In genomic region chr12:73449069-73449468, GRCm38 (mm10) we compare ENCODE assay signal across 8 mouse cellular contexts.
DNase-seq lines count a peak whose midpoint lies in the region; ATAC-seq and TF ChIP-seq lines count a peak whose summit lies in the region.

No protein-coding gene starts in this region.

- no peak for ATAC-seq in forebrain, postnatal 0 days

- H3K9me3 ChIP-seq in forebrain, postnatal 0 days (ENCODE audit: low read length), result no peaks in the 10 kb centered on the region

- TF ChIP-seq CTCF in forebrain, postnatal 0 days (IDR thresholded peaks at IDR 0.05; ENCODE audit: low read depth), result no peak

- H3K79me2 ChIP-seq in myocyte (ENCODE audit: control insufficient read depth, insufficient read depth), result no peaks in the 10 kb centered on the region

- DNase-seq in 3134 (ENCODE audit: extremely low read depth, insufficient read length, low spot score), result peak; percentile 92
- DNase-seq in adrenal gland, adult 18-20 months (ENCODE audit: low spot score in 2 of 2), result peak; percentile 33 to 45
- peak; percentile 23 to 35 for DNase-seq in heart, adult 9 months (ENCODE audit: low spot score in 2 of 2)
- peak; percentile 63 to 75 for DNase-seq in kidney, postnatal 36 days
- no peak for DNase-seq in forebrain, postnatal 0 days
- no peak for DNase-seq in left cerebral cortex, adult 18-20 months (ENCODE audit: low spot score in 2 of 2)
- no peak for DNase-seq in cerebellum, adult 9-10 months

- H3K4me3 ChIP-seq in myocyte, result peak overlapping the region; percentile 14
- H3K4me3 ChIP-seq in forebrain, postnatal 0 days (ENCODE audit: low read depth, low read length), result no peak overlapping the region

- TF ChIP-seq POLR2A in myocyte (IDR thresholded peaks at IDR 0.05; ENCODE audit: insufficient read length, low read depth), result peak; percentile 68

- H3K4me1 ChIP-seq in forebrain, postnatal 0 days (ENCODE audit: insufficient read depth), result no peaks in the 10 kb centered on the region

- no peaks in the 10 kb centered on the region for H3K36me3 ChIP-seq in myocyte (ENCODE audit: control insufficient read depth, insufficient read depth)
- no peaks in the 10 kb centered on the region for H3K36me3 ChIP-seq in forebrain, postnatal 0 days (ENCODE audit: insufficient read depth)

- H3K27ac ChIP-seq in forebrain, postnatal 0 days (ENCODE audit: low read depth, low read length), result no peak overlapping the region

- peak overlapping the region; percentile 82 for H3K4me2 ChIP-seq in myocyte (ENCODE audit: low read depth)
- no peak overlapping the region for H3K4me2 ChIP-seq in forebrain, postnatal 0 days (ENCODE audit: low read depth)

- no peaks in the 10 kb centered on the region for H3K27me3 ChIP-seq in myocyte (ENCODE audit: control insufficient read depth, insufficient read depth, insufficient read length)
- H3K27me3 ChIP-seq in forebrain, postnatal 0 days (ENCODE audit: insufficient read depth, low read length), result no peaks in the 10 kb centered on the region

- H3ac ChIP-seq in myocyte (ENCODE audit: control insufficient read depth, insufficient read length), result no peak overlapping the region

- no peak overlapping the region for H3K9ac ChIP-seq in forebrain, postnatal 0 days

- WGBS in forebrain, postnatal 0 days, result 84% methylated on average over 9 of the region's 9 CpGs

TF ChIP-seq in myocyte, 11 proteins besides CTCF, POLR2A, EP300 and RAD21:
- TF ChIP-seq SRF (IDR thresholded peaks at IDR 0.05; ENCODE audit: control insufficient read depth, insufficient read length, low read depth) (no peak), MYOD1 (IDR thresholded peaks at IDR 0.05; ENCODE audit: control insufficient read depth in 1 of 3, insufficient read length in 2 of 3, low read depth in 2 of 3) (peak in 2 of 3 experiments; percentile 80 to 88), REST (IDR thresholded peaks at IDR 0.05; ENCODE audit: insufficient read depth, insufficient read length) (no peak), POLR2AphosphoS2 (IDR thresholded peaks at IDR 0.05; ENCODE audit: insufficient read length, low read depth) (peak; percentile 62), MYOG (IDR thresholded peaks at IDR 0.05; ENCODE audit: control insufficient read depth in 1 of 3, insufficient read depth in 1 of 3, insufficient read length in 2 of 3, low read depth in 2 of 3) (peak; percentile 47 to 87 (median 78)), MAX (IDR thresholded peaks at IDR 0.05; ENCODE audit: low read depth) (no peak), USF1 (IDR thresholded peaks at IDR 0.05; ENCODE audit: low read depth) (no peak), TCF12 (IDR thresholded peaks at IDR 0.05; ENCODE audit: insufficient read depth, poor library complexity, severe bottlenecking) (no peak)

Comparison
In these comparisons a context has a peak if more than half of its experiments do, and no peak if none do; other contexts are left out.
1. DNase-seq: peak in 3134 (single experiment), adrenal gland, adult 18-20 months (2 of 2), heart, adult 9 months (2 of 2) and kidney, postnatal 36 days (2 of 2); none in forebrain, postnatal 0 days (single experiment), left cerebral cortex, adult 18-20 months (0 of 2) and cerebellum, adult 9-10 months (single experiment).